Mouse (Mus musculus): ENCODE results near the gene Nnmt. TPM values are rescaled to one million over a fixed set of nuclear protein-coding genes. Genes with fewer than 3 reads are reported as not detected.

The Nnmt gene
- polyA plus RNA-seq, 1 experiment from 2014 or later = 18.0 TPM

DNA sequence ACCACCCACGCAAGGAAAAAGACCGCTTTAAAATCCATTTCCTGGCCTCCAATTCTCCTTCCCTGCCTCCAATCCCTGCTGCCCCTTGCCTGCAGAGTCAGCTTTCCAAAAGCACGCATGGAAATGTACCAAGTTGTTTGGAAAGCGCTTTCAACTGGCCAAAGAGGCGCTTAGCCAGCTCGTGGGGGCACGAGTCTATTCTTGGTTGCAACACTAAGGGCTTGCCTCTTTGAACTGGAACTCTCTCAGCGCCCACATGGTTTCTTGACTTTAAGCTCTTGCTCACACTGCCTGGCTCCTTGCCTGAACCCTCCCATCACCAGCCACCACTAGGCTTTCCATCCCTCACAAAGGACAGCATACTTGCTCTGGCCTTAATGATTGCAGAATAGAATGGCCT lies 13.2 kb upstream of the Nnmt start:
- Histone ChIP-seq H3K9ac (ENCODE audit: low read depth, low read length) (0 out of 2 replicates have a peak overlapping the region, but pooled peaks have one; percentile 30), H3K4me2 (ENCODE audit: low read depth, low read length) (peak overlapping the region; percentile 26; the same call in 1 of the 2 replicates), H3K4me1 (ENCODE audit: control insufficient read depth, insufficient read depth, low read length) (no peaks in the 10 kb centered on the region), H3K27ac (replicated peaks; ENCODE audit: low read depth, low read length) (no peak overlapping the region), H3K4me3 (ENCODE audit: low read depth, low read length) (no peak overlapping the region), H3K9me3 (ENCODE audit: control insufficient read depth, low read length) (no peaks in the 10 kb centered on the region), H3K27me3 (replicated peaks; ENCODE audit: control insufficient read depth, insufficient read depth, low read length) (no peaks in the 10 kb centered on the region), H3K36me3 (ENCODE audit: control insufficient read depth, insufficient read depth, low read length) (no peaks in the 10 kb centered on the region)
- WGBS = 73% methylated on average over 8 of the region's 8 CpGs
- DNase-seq (ENCODE audit: low spot score) = peak; percentile 40
- no peak for ATAC-seq (ENCODE audit: low read depth)

GRCm38 (mm10) chr9:48617511-48618010 lies 12.6 kb upstream of the Nnmt start:
- Histone ChIP-seq H3K4me2 (ENCODE audit: low read depth, low read length) (no peak overlapping the region), H3K9me3 (ENCODE audit: control insufficient read depth, low read length) (no peaks in the 10 kb centered on the region), H3K27me3 (replicated peaks; ENCODE audit: control insufficient read depth, insufficient read depth, low read length) (no peaks in the 10 kb centered on the region), H3K36me3 (ENCODE audit: control insufficient read depth, insufficient read depth, low read length) (no peaks in the 10 kb centered on the region), H3K4me3 (ENCODE audit: low read depth, low read length) (no peak overlapping the region), H3K27ac (replicated peaks; ENCODE audit: low read depth, low read length) (no peak overlapping the region), H3K4me1 (ENCODE audit: control insufficient read depth, insufficient read depth, low read length) (no peaks in the 10 kb centered on the region), H3K9ac (ENCODE audit: low read depth, low read length) (no peak overlapping the region; the same call in 1 of the 2 replicates)
- ATAC-seq (ENCODE audit: low read depth) (no peak), DNase-seq (ENCODE audit: low spot score) (no peak)
- 76% methylated on average over 3 of the region's 3 CpGs for WGBS

- no peak for DNase-seq (ENCODE audit: low spot score)
- no peak for ATAC-seq (ENCODE audit: low read depth)
- no peaks in the 10 kb centered on the region; the same call in 1 of the 2 replicates for H3K27me3 ChIP-seq (replicated peaks; ENCODE audit: control insufficient read depth, insufficient read depth, low read length)
- H3K9ac ChIP-seq (ENCODE audit: low read depth, low read length) = no peak overlapping the region
- no peaks in the 10 kb centered on the region for H3K36me3 ChIP-seq (ENCODE audit: control insufficient read depth, insufficient read depth, low read length)
- H3K4me2 ChIP-seq (ENCODE audit: low read depth, low read length) = no peak overlapping the region
- H3K9me3 ChIP-seq (ENCODE audit: control insufficient read depth, low read length) = no peaks in the 10 kb centered on the region
- no peak overlapping the region for H3K27ac ChIP-seq (replicated peaks; ENCODE audit: low read depth, low read length)
- no peaks in the 10 kb centered on the region for H3K4me1 ChIP-seq (ENCODE audit: control insufficient read depth, insufficient read depth, low read length)
- 78% methylated on average over 4 of the region's 4 CpGs for WGBS
- H3K4me3 ChIP-seq (ENCODE audit: low read depth, low read length) = no peak overlapping the region
Observed at GRCm38 (mm10) chr9:48613221-48613620, 8.3 kb upstream of the Nnmt start.

GRCm38 (mm10) chr9:48612542-48612941 lies 7.6 kb upstream of the Nnmt start:
- Histone ChIP-seq H3K27me3 (replicated peaks; ENCODE audit: control insufficient read depth, insufficient read depth, low read length) (no peaks in the 10 kb centered on the region; the same call in 1 of the 2 replicates), H3K9ac (ENCODE audit: low read depth, low read length) (no peak overlapping the region), H3K4me1 (ENCODE audit: control insufficient read depth, insufficient read depth, low read length) (no peaks in the 10 kb centered on the region), H3K4me3 (ENCODE audit: low read depth, low read length) (no peak overlapping the region), H3K9me3 (ENCODE audit: control insufficient read depth, low read length) (no peaks in the 10 kb centered on the region), H3K36me3 (ENCODE audit: control insufficient read depth, insufficient read depth, low read length) (no peaks in the 10 kb centered on the region), H3K27ac (replicated peaks; ENCODE audit: low read depth, low read length) (no peak overlapping the region), H3K4me2 (ENCODE audit: low read depth, low read length) (no peak overlapping the region)
- DNase-seq (ENCODE audit: low spot score) = no peak
- 89% methylated on average over 5 of the region's 5 CpGs for WGBS
- ATAC-seq (ENCODE audit: low read depth) = no peak

DNA sequence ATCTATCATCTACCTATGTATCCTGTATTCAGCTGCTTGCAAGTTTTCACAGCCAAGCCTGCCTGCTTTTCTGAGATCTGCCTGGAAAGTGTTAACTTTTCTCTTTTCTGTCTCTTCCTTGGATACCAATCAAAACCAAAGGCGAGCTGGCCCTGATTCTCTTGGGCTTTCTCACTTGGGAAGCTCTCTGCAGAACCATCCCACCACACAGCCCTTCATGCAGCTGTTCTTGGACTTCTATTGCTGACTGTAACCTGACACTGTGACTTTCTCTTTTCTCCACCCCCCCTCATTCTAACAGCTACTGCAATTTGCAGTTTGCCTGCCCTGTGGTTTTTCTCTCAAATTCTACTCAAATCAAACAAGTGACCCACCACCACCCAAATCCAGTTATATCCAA lies 6.1 kb upstream of the Nnmt start:
- no peak for ATAC-seq (ENCODE audit: low read depth)
- H3K9me3 ChIP-seq (ENCODE audit: control insufficient read depth, low read length) = no peaks in the 10 kb centered on the region
- H3K27ac ChIP-seq (replicated peaks; ENCODE audit: low read depth, low read length) = no peak overlapping the region
- H3K4me3 ChIP-seq (ENCODE audit: low read depth, low read length) = no peak overlapping the region
- no peaks in the 10 kb centered on the region; the same call in 1 of the 2 replicates for H3K27me3 ChIP-seq (replicated peaks; ENCODE audit: control insufficient read depth, insufficient read depth, low read length)
- WGBS = 14% methylated on average over 1 of the region's 1 CpGs
- H3K4me1 ChIP-seq (ENCODE audit: control insufficient read depth, insufficient read depth, low read length) = no peaks in the 10 kb centered on the region
- peak; percentile 67 for DNase-seq (ENCODE audit: low spot score)
- no peaks in the 10 kb centered on the region for H3K36me3 ChIP-seq (ENCODE audit: control insufficient read depth, insufficient read depth, low read length)
- no peak overlapping the region for H3K4me2 ChIP-seq (ENCODE audit: low read depth, low read length)
- H3K9ac ChIP-seq (ENCODE audit: low read depth, low read length) = no peak overlapping the region

- WGBS = 57% methylated on average over 4 of the region's 4 CpGs
- H3K4me3 ChIP-seq (ENCODE audit: low read depth, low read length) = no peak overlapping the region
Observed at GRCm38 (mm10) chr9:48609734-48610133, 4.8 kb upstream of the Nnmt start.

GRCm38 (mm10) chr9:48607417-48607816 lies 2.5 kb upstream of the Nnmt start:
- no peaks in the 10 kb centered on the region; the same call in 1 of the 2 replicates for H3K27me3 ChIP-seq (replicated peaks; ENCODE audit: control insufficient read depth, insufficient read depth, low read length)
- no peaks in the 10 kb centered on the region for H3K4me1 ChIP-seq (ENCODE audit: control insufficient read depth, insufficient read depth, low read length)
- WGBS = 72% methylated on average over 7 of the region's 7 CpGs
- no peak overlapping the region for H3K9ac ChIP-seq (ENCODE audit: low read depth, low read length)
- no peak for ATAC-seq (ENCODE audit: low read depth)
- H3K9me3 ChIP-seq (ENCODE audit: control insufficient read depth, low read length) = no peaks in the 10 kb centered on the region
- DNase-seq (ENCODE audit: low spot score) = no peak
- H3K4me2 ChIP-seq (ENCODE audit: low read depth, low read length) = no peak overlapping the region
- H3K27ac ChIP-seq (replicated peaks; ENCODE audit: low read depth, low read length) = no peak overlapping the region
- no peak overlapping the region for H3K4me3 ChIP-seq (ENCODE audit: low read depth, low read length)
- no peaks in the 10 kb centered on the region for H3K36me3 ChIP-seq (ENCODE audit: control insufficient read depth, insufficient read depth, low read length)

More at GRCm38 (mm10) chr9:48609734-48610133, 4.8 kb upstream of the Nnmt start:
- H3K9ac ChIP-seq (ENCODE audit: low read depth, low read length) = no peak overlapping the region
- H3K27ac ChIP-seq (replicated peaks; ENCODE audit: low read depth, low read length) = no peak overlapping the region
- no peaks in the 10 kb centered on the region for H3K9me3 ChIP-seq (ENCODE audit: control insufficient read depth, low read length)
- no peak for DNase-seq (ENCODE audit: low spot score)
- no peaks in the 10 kb centered on the region for H3K4me1 ChIP-seq (ENCODE audit: control insufficient read depth, insufficient read depth, low read length)
- no peaks in the 10 kb centered on the region for H3K36me3 ChIP-seq (ENCODE audit: control insufficient read depth, insufficient read depth, low read length)
- H3K27me3 ChIP-seq (replicated peaks; ENCODE audit: control insufficient read depth, insufficient read depth, low read length) = no peaks in the 10 kb centered on the region; the same call in 1 of the 2 replicates
- no peak for ATAC-seq (ENCODE audit: low read depth)
- no peak overlapping the region for H3K4me2 ChIP-seq (ENCODE audit: low read depth, low read length)

GRCm38 (mm10) chr9:48606171-48606570 lies 1.2 kb upstream of the Nnmt start:
- 82% methylated on average over 7 of the region's 7 CpGs for WGBS
- H3K4me2 ChIP-seq (ENCODE audit: low read depth, low read length) = no peak overlapping the region
- no peak overlapping the region for H3K27ac ChIP-seq (replicated peaks; ENCODE audit: low read depth, low read length)
- no peaks in the 10 kb centered on the region; the same call in 1 of the 2 replicates for H3K27me3 ChIP-seq (replicated peaks; ENCODE audit: control insufficient read depth, insufficient read depth, low read length)
- no peaks in the 10 kb centered on the region for H3K36me3 ChIP-seq (ENCODE audit: control insufficient read depth, insufficient read depth, low read length)
- H3K9ac ChIP-seq (ENCODE audit: low read depth, low read length) = no peak overlapping the region
- ATAC-seq (ENCODE audit: low read depth) (no peak), DNase-seq (ENCODE audit: low spot score) (no peak)
- H3K4me1 ChIP-seq (ENCODE audit: control insufficient read depth, insufficient read depth, low read length) = no peaks in the 10 kb centered on the region
- H3K9me3 ChIP-seq (ENCODE audit: control insufficient read depth, low read length) = no peaks in the 10 kb centered on the region
- H3K4me3 ChIP-seq (ENCODE audit: low read depth, low read length) = no peak overlapping the region

DNA sequence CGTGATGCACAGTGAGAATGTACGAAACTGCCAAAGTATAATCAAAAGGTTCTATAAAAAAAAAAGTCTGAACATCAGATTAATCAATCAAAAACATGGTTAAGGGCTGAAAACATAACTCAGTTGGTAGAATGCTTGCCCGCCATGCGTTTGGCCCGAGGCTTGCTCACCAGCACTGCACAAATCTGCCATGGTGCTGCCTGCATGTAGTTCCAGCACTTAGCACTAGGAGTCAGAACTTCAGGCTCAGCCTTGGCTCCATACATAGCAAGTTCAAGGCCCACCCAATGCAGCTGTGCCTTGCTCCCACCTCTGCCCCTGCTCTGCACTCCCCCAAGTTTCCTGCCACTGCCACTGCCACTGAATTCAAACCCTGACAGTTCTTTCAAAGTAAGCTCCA lies 744 bp upstream of the Nnmt start:
- no peaks in the 10 kb centered on the region for H3K9me3 ChIP-seq (ENCODE audit: control insufficient read depth, low read length)
- ATAC-seq (ENCODE audit: low read depth) = no peak
- no peaks in the 10 kb centered on the region for H3K4me1 ChIP-seq (ENCODE audit: control insufficient read depth, insufficient read depth, low read length)
- H3K27me3 ChIP-seq (replicated peaks; ENCODE audit: control insufficient read depth, insufficient read depth, low read length) = no peaks in the 10 kb centered on the region; the same call in 1 of the 2 replicates
- H3K36me3 ChIP-seq (ENCODE audit: control insufficient read depth, insufficient read depth, low read length) = no peaks in the 10 kb centered on the region
- no peak overlapping the region for H3K4me2 ChIP-seq (ENCODE audit: low read depth, low read length)
- 0 out of 2 replicates have a peak overlapping the region, but pooled peaks have one; percentile 3 for H3K27ac ChIP-seq (replicated peaks; ENCODE audit: low read depth, low read length)
- 82% methylated on average over 5 of the region's 5 CpGs for WGBS
- no peak overlapping the region for H3K9ac ChIP-seq (ENCODE audit: low read depth, low read length)
- no peak overlapping the region for H3K4me3 ChIP-seq (ENCODE audit: low read depth, low read length)
- no peak for DNase-seq (ENCODE audit: low spot score)

Measured in embryonic facial prominence, embryonic 14.5 days (tissue).